Mouse (Mus musculus): Measurements from ENCODE around the gene Calhm5. TPM values are rescaled to one million over a fixed set of nuclear protein-coding genes. Genes with fewer than 3 reads are reported as not detected.
A peak's percentile ranks its signal among the peaks of the same experiment; 100 is the strongest.

Calhm5 gene
- polyA plus RNA-seq, 1 experiment from 2014 or later = 0.02 TPM

GRCm38 (mm10) chr10:34111964-34112738 lies 15.8 kb upstream of the Calhm5 start:
- Histone ChIP-seq H3K9ac (no peak overlapping the region), H3K36me3 (replicated peaks) (no peaks in the 10 kb centered on the region), H3K4me1 (replicated peaks) (no peaks in the 10 kb centered on the region), H3K27ac (replicated peaks) (no peak overlapping the region), H3K4me3 (replicated peaks) (no peak overlapping the region), H3K9me3 (replicated peaks) (no peaks in the 10 kb centered on the region), H3K27me3 (no peaks in the 10 kb centered on the region), H3K4me2 (no peak overlapping the region)
- whole genome bisulfite sequencing (ENCODE audit: insufficient replicate concordance) = 60% methylated on average over 4 of the region's 4 CpGs
- no peak for ATAC-seq (ENCODE audit: insufficient read depth)

- Histone ChIP-seq H3K27me3 (no peaks in the 10 kb centered on the region), H3K4me3 (replicated peaks) (no peak overlapping the region), H3K4me2 (no peak overlapping the region), H3K36me3 (replicated peaks) (no peaks in the 10 kb centered on the region), H3K9ac (no peak overlapping the region), H3K9me3 (replicated peaks) (no peaks in the 10 kb centered on the region), H3K27ac (replicated peaks) (no peak overlapping the region), H3K4me1 (replicated peaks) (no peaks in the 10 kb centered on the region)
- no peak for ATAC-seq (ENCODE audit: insufficient read depth)
- 61% methylated on average over 13 of the region's 13 CpGs for WGBS (ENCODE audit: insufficient replicate concordance)
These were observed 14.6 kb upstream of the Calhm5 start for GRCm38 (mm10) chr10:34110863-34111465.

GRCm38 (mm10) chr10:34095964-34096363 lies 355 bp downstream of the Calhm5 start:
- WGBS (ENCODE audit: insufficient replicate concordance) = 54% methylated on average over 12 of the region's 12 CpGs
- Histone ChIP-seq H3K9me3 (replicated peaks) (no peaks in the 10 kb centered on the region), H3K36me3 (replicated peaks) (no peaks in the 10 kb centered on the region), H3K4me2 (peak overlapping the region; percentile 18; the same call in 1 of the 2 replicates), H3K27ac (replicated peaks) (no peak overlapping the region), H3K4me3 (replicated peaks) (no peak overlapping the region), H3K27me3 (no peaks in the 10 kb centered on the region), H3K4me1 (replicated peaks) (no peaks in the 10 kb centered on the region), H3K9ac (no peak overlapping the region)
- ATAC-seq (ENCODE audit: insufficient read depth) = no peak

DNA sequence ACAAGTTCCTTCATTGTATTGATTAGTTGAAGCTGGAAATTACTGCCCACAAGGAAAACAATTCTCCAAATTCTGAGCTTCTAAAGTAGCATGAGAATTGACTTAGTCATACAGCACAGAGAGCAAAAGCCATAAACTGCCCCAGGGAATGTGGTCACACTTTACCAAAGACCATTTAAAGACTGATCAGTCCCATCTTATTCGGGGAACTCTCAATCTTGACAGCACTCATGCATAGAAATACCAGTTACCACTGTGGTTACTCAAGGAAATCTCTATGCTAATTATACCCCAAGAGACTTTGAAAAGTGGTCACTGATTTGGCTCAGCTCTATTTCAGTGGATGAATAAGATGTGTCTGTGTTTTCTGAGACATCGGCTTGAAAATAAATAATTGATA lies 1.2 kb downstream of the Calhm5 start:
- H3K36me3 ChIP-seq (replicated peaks) = no peaks in the 10 kb centered on the region
- H3K4me2 ChIP-seq = no peak overlapping the region
- H3K4me3 ChIP-seq (replicated peaks) = no peak overlapping the region

DNA sequence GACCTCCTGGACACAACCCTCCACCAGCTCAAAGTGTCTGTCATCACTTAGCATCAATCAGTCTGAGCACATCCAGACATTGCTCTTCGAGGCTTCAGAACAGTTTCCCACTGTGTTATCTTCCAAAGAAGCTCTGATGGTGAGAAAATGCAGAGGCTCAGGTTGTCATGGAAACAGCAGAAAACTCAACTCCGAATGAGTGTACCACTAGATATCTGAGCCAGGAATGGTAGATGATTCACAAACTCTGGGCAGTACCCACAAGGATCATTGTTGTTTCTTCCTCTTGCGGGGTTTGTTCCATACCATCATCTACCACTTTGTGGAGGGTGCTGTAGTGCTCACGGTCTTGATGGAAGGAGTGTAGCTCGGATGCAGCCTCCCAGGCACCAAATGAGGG lies 4.4 kb downstream of the Calhm5 start:
- no peak overlapping the region for H3K9ac ChIP-seq
- H3K36me3 ChIP-seq (replicated peaks) = no peaks in the 10 kb centered on the region
- no peak overlapping the region for H3K4me3 ChIP-seq (replicated peaks)
- ATAC-seq (ENCODE audit: insufficient read depth) = no peak
- H3K4me2 ChIP-seq = no peak overlapping the region
- no peaks in the 10 kb centered on the region for H3K9me3 ChIP-seq (replicated peaks)
- no peaks in the 10 kb centered on the region for H3K4me1 ChIP-seq (replicated peaks)
- H3K27ac ChIP-seq (replicated peaks) = no peak overlapping the region
- 51% methylated on average over 5 of the region's 5 CpGs for WGBS (ENCODE audit: insufficient replicate concordance)
- no peaks in the 10 kb centered on the region for H3K27me3 ChIP-seq

More for the DNA sequence above, 1.2 kb downstream of the Calhm5 start:
- no peak overlapping the region for H3K27ac ChIP-seq (replicated peaks)
- H3K4me1 ChIP-seq (replicated peaks) = no peaks in the 10 kb centered on the region
- ATAC-seq (ENCODE audit: insufficient read depth) = no peak
- H3K27me3 ChIP-seq = no peaks in the 10 kb centered on the region
- 60% methylated on average over 2 of the region's 2 CpGs for WGBS (ENCODE audit: insufficient replicate concordance)
- no peak overlapping the region for H3K9ac ChIP-seq
- no peaks in the 10 kb centered on the region for H3K9me3 ChIP-seq (replicated peaks)

GRCm38 (mm10) chr10:34090481-34090880 lies 5.8 kb downstream of the Calhm5 start:
- Histone ChIP-seq H3K27me3 (no peaks in the 10 kb centered on the region), H3K36me3 (replicated peaks) (no peaks in the 10 kb centered on the region), H3K4me2 (no peak overlapping the region), H3K4me3 (replicated peaks) (no peak overlapping the region), H3K4me1 (replicated peaks) (no peaks in the 10 kb centered on the region), H3K9ac (no peak overlapping the region), H3K27ac (replicated peaks) (no peak overlapping the region), H3K9me3 (replicated peaks) (no peaks in the 10 kb centered on the region)
- 46% methylated on average over 1 of the region's 1 CpGs for WGBS (ENCODE audit: insufficient replicate concordance)
- no peak for ATAC-seq (ENCODE audit: insufficient read depth)

- H3K4me2 ChIP-seq = no peak overlapping the region
- no peaks in the 10 kb centered on the region for H3K27me3 ChIP-seq
- no peak for ATAC-seq (ENCODE audit: insufficient read depth)
- H3K27ac ChIP-seq (replicated peaks) = no peak overlapping the region
- H3K9ac ChIP-seq = no peak overlapping the region
- no peaks in the 10 kb centered on the region for H3K9me3 ChIP-seq (replicated peaks)
- no peaks in the 10 kb centered on the region for H3K36me3 ChIP-seq (replicated peaks)
- H3K4me1 ChIP-seq (replicated peaks) = no peaks in the 10 kb centered on the region
- no peak overlapping the region for H3K4me3 ChIP-seq (replicated peaks)
- 17% methylated on average over 3 of the region's 3 CpGs for WGBS (ENCODE audit: insufficient replicate concordance)
These were observed 6.8 kb downstream of the Calhm5 start for GRCm38 (mm10) chr10:34089517-34089916.

DNA sequence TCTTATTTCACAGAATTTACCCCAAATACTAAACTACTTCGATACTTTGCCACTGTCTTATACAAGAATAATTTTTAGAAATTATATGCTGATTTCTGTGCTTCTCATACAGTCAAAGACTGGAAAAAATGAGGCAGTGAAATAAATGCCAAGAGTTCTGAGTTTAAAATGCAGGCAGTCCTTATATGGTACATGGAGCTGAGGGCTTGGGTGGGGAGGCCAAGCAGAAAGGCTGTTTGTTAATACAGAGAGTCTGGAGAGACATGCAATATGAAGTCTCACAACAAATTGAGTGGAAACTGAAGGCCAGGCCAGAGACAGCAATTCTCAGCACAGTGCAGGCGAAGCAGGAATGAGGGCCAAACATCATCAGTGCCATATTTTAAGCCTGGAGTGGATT lies 7.8 kb downstream of the Calhm5 start:
- 53% methylated on average over 2 of the region's 2 CpGs for WGBS (ENCODE audit: insufficient replicate concordance)

DNA sequence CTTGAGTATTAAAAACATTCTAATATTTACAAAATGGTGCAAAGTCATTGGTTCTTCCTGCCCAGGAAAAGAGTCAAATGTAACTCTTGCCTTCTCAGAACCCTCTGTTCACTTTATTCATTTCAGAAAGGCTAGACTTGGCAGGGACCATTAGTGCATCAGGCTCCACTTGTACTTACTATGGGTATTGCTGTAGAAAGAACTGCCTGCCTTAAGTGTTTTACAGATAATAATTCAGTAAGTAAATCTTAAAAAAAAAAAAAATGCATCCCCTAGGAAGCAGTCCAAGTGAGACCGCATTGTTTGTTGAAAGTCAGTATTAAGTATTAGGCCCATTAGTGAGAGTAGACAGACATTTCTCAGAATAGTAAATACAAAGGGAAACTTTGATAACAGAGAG lies 9.8 kb downstream of the Calhm5 start:
- Histone ChIP-seq H3K9ac (no peak overlapping the region), H3K27ac (replicated peaks) (no peak overlapping the region), H3K4me2 (no peak overlapping the region), H3K4me1 (replicated peaks) (no peaks in the 10 kb centered on the region), H3K4me3 (replicated peaks) (no peak overlapping the region), H3K36me3 (replicated peaks) (no peaks in the 10 kb centered on the region), H3K27me3 (no peaks in the 10 kb centered on the region), H3K9me3 (replicated peaks) (no peaks in the 10 kb centered on the region)
- no peak for ATAC-seq (ENCODE audit: insufficient read depth)
- WGBS (ENCODE audit: insufficient replicate concordance) = 88% methylated on average over 1 of the region's 1 CpGs

More for the DNA sequence above, 7.8 kb downstream of the Calhm5 start:
- Histone ChIP-seq H3K27ac (replicated peaks) (no peak overlapping the region), H3K27me3 (no peaks in the 10 kb centered on the region), H3K36me3 (replicated peaks) (no peaks in the 10 kb centered on the region), H3K9me3 (replicated peaks) (no peaks in the 10 kb centered on the region), H3K4me1 (replicated peaks) (no peaks in the 10 kb centered on the region), H3K4me3 (replicated peaks) (no peak overlapping the region), H3K9ac (no peak overlapping the region), H3K4me2 (no peak overlapping the region)
- no peak for ATAC-seq (ENCODE audit: insufficient read depth)

DNA sequence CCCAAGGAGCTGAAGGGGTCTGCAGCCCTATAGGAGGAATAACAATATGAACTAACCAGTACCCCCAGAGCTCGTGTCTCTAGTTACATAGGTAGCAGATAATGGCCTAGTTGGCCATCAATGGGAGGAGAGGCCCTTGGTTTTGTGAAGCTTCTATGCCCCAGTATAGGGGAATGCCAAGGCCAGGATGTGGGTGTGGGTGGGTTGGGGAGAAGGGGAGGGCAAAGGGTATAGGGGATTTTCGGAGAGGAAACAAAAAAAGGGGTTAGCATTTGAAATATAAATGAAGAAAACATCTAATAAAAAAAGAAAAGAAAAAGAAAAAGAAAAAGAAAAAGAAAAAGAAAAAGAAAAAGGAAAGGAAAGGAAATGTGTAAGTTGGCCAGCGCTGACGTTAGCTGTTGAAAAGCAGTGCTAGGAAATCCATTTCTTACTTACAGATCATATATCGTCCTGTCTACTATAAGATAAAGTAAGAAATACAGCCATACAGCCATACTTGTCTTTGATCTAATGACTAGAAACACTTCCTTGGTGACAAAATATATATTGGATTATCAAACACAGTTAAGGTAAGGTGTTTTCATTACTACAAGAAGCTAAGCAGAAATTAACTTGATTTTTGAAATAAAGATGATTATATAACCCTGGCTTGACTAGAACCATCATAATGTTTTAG lies 21.7 kb downstream of the Calhm5 start:
- Histone ChIP-seq H3K27ac (replicated peaks) (no peak overlapping the region), H3K4me2 (no peak overlapping the region), H3K4me1 (replicated peaks) (no peaks in the 10 kb centered on the region), H3K9me3 (replicated peaks) (no peaks in the 10 kb centered on the region), H3K27me3 (no peaks in the 10 kb centered on the region), H3K4me3 (replicated peaks) (no peak overlapping the region), H3K36me3 (replicated peaks) (no peaks in the 10 kb centered on the region), H3K9ac (no peak overlapping the region)
- 55% methylated on average over 5 of the region's 5 CpGs for WGBS (ENCODE audit: insufficient replicate concordance)
- no peak for ATAC-seq (ENCODE audit: insufficient read depth)

DNA sequence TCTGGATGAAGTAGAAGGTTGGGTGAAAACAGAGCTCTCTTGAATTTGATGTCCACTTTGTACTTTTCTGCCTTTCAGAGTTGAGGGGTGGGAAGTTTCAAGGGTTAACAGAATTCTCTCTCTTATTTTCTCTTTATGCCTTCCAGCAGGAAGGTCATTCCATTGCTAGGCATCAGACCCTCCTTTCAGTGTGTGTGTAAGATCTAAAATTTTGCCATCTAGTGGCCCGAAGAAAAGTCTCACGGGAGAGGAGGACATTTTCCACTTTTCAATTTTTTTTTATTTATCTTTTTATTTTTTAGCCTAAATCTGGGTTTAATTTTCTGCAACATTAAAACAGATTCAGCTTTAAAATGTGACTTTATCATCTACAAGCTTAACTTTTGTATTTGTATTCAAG lies 24.7 kb downstream of the Calhm5 start:
- WGBS (ENCODE audit: insufficient replicate concordance) = 56% methylated on average over 2 of the region's 2 CpGs
- no peak overlapping the region for H3K4me3 ChIP-seq (replicated peaks)
- H3K9me3 ChIP-seq (replicated peaks) = no peaks in the 10 kb centered on the region
- no peak for ATAC-seq (ENCODE audit: insufficient read depth)
- H3K36me3 ChIP-seq (replicated peaks) = no peaks in the 10 kb centered on the region
- no peaks in the 10 kb centered on the region for H3K4me1 ChIP-seq (replicated peaks)
- no peak overlapping the region for H3K9ac ChIP-seq
- H3K4me2 ChIP-seq = no peak overlapping the region
- H3K27me3 ChIP-seq = no peaks in the 10 kb centered on the region
- no peak overlapping the region for H3K27ac ChIP-seq (replicated peaks)
